27 mouse cellular contexts compared by ENCODE assay signal in the genomic region with DNA sequence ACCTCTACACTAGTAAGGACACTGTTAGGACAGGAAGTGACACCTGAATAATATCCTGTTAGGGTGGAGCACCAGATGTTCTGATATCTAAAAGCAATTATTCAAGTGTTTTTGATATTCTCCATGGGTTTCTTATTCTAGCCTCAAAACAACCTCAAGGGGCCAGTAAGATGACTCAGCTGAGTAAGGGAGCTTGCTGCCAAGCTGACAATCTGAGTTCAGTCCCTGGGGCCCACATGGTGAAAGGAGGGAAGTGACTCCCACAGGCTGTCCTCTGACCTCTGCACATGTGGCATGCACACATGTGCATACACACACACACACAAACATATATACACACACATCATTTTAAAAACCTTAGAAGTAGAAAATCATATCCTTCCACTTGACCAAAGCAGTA. TPM values are rescaled to one million over a fixed set of nuclear protein-coding genes. Genes with fewer than 3 reads are reported as not detected.
DNase-seq lines count a peak whose midpoint lies in the region; TF ChIP-seq lines count a peak whose summit lies in the region.
"Had no signal": no experiment of that assay in that cellular context is flagged by ENCODE, and none has a peak within 500 bp of the region (broad histone marks: within the 10 kb centered on the region; RNA-seq: fewer than 3 reads in every experiment).

No protein-coding gene starts in this region.

- no peaks in the 10 kb centered on the region for H3K36me3 ChIP-seq in kidney, adult 2 months (ENCODE audit: control insufficient read depth, insufficient read depth, low read length)
- H3K36me3 ChIP-seq: embryonic facial prominence, embryonic 10.5 days; embryonic facial prominence, embryonic 13.5 days; forebrain, embryonic 12.5 days; forebrain, embryonic 15.5 days; hindbrain, embryonic 10.5 days; hindbrain, embryonic 13.5 days; intestine, embryonic 15.5 days had no signal

- no peak for TF ChIP-seq POLR2A in kidney, adult 2 months (IDR thresholded peaks at IDR 0.05; ENCODE audit: low read depth, low read length)

- no peaks in the 10 kb centered on the region for H3K4me1 ChIP-seq in kidney, adult 2 months (ENCODE audit: control insufficient read depth, insufficient read depth, low read length)

- peak; percentile 90 for DNase-seq in heart, adult 11 months
- DNase-seq in heart, adult 8-10 months (ENCODE audit: low spot score) = no peak
- DNase-seq in 3T3-L1 (ENCODE audit: low read depth, low spot score) (peak; percentile 86), NIH3T3 (ENCODE audit: low read depth) (peak; percentile 73)
- no peak for DNase-seq in kidney, adult 2 months
- no peak for DNase-seq in frontal cortex, postnatal 36 days (ENCODE audit: low spot score in 2 of 2)
- DNase-seq: adrenal gland, postnatal 25 days; cerebellum, adult 11-12 months; cerebellum, adult 8-10 months; cerebellum, postnatal 10 days; cerebellum, postnatal 36 days; embryo, embryonic 11 days; gastrocnemius, adult 2 months; gastrocnemius, postnatal 14 days; heart, postnatal 36 days; kidney, adult 11 months; kidney, adult 9 months had no signal

- H3K27ac ChIP-seq in kidney, adult 2 months (ENCODE audit: insufficient read depth, low read depth, low read length) = no peak overlapping the region
- H3K27ac ChIP-seq: embryonic facial prominence, embryonic 10.5 days; embryonic facial prominence, embryonic 13.5 days; forebrain, embryonic 12.5 days; forebrain, embryonic 15.5 days; gastrocnemius, adult 2 months; hindbrain, embryonic 10.5 days; hindbrain, embryonic 13.5 days; intestine, embryonic 15.5 days had no signal

- no peak overlapping the region for H3K4me3 ChIP-seq in kidney, adult 2 months (ENCODE audit: insufficient read depth, low read depth, low read length)
- H3K4me3 ChIP-seq: embryonic facial prominence, embryonic 10.5 days; embryonic facial prominence, embryonic 13.5 days; erythroblast, embryonic 14.5 days; forebrain, embryonic 12.5 days; forebrain, embryonic 15.5 days; gastrocnemius, adult 2 months; hindbrain, embryonic 10.5 days; hindbrain, embryonic 13.5 days; intestine, embryonic 15.5 days had no signal

- TF ChIP-seq CTCF in kidney, adult 2 months (conservative IDR thresholded peaks at IDR 0.05; ENCODE audit: insufficient read depth, insufficient read length, low read depth, low read length) = no peak

- no peaks in the 10 kb centered on the region for H3K27me3 ChIP-seq in kidney, adult 2 months (replicated peaks; ENCODE audit: control insufficient read depth, insufficient read depth, low read length)
- H3K27me3 ChIP-seq: embryonic facial prominence, embryonic 13.5 days; forebrain, embryonic 15.5 days had no signal

RNA-seq across cellular contexts. Expression of gene Efemp1, which starts 3.2 kb away (rescaled TPM):
- total RNA-seq in heart, adult 8-10 months (2022) = 10 to 100 TPM; 15.0 to 25.1 (median 24.3) TPM
- 28.8 and 31.8 TPM in 2 replicates for polyA plus RNA-seq in kidney, adult 2 months (2012; rRNA removed)
- total RNA-seq: MEL had no signal
- polyA plus RNA-seq: activated CD4-positive, CD25-positive, alpha-beta regulatory T cell, adult 4 months; erythroblast, embryonic 14.5 days had no signal

Comparison
In these comparisons a context has a peak if more than half of its experiments do, and no peak if none do; other contexts are left out.
1. DNase-seq: peak in heart, adult 11 months (single experiment), 3T3-L1 (single experiment) and NIH3T3 (single experiment); none in heart, adult 8-10 months (single experiment), kidney, adult 2 months (single experiment) and frontal cortex, postnatal 36 days (0 of 2).